Comparison of ENCODE assay signal across 6 mouse cellular contexts in genomic region chr16:95349745-95350144, GRCm38 (mm10).
"Had no signal": no experiment of that assay in that cellular context is flagged by ENCODE, and none has a peak within 500 bp of the region (broad histone marks: within the 10 kb centered on the region; RNA-seq: fewer than 3 reads in every experiment).

No protein-coding gene starts in this region.

- H3K9ac ChIP-seq: limb, embryonic 12.5 days; midbrain, embryonic 12.5 days; neural tube, embryonic 13.5 days had no signal

- H3K4me2 ChIP-seq: limb, embryonic 12.5 days; midbrain, embryonic 12.5 days; neural tube, embryonic 13.5 days had no signal

- ATAC-seq: midbrain, embryonic 16.5 days had no signal

- H3K36me3 ChIP-seq: limb, embryonic 12.5 days; midbrain, embryonic 12.5 days; neural tube, embryonic 13.5 days had no signal

- H3K27ac ChIP-seq: layer of hippocampus, adult 2 months; limb, embryonic 12.5 days; midbrain, embryonic 12.5 days; neural tube, embryonic 13.5 days had no signal

- H3K4me1 ChIP-seq: midbrain, embryonic 12.5 days had no signal

- DNase-seq: kidney, adult 11 months had no signal

- H3K9me3 ChIP-seq: limb, embryonic 12.5 days; midbrain, embryonic 12.5 days; neural tube, embryonic 13.5 days had no signal

- H3K4me3 ChIP-seq: layer of hippocampus, adult 2 months; limb, embryonic 12.5 days; midbrain, embryonic 12.5 days; neural tube, embryonic 13.5 days had no signal

- H3K27me3 ChIP-seq: midbrain, embryonic 12.5 days; neural tube, embryonic 13.5 days had no signal
